In genomic region chr12:117352938-117353337, GRCm38 (mm10) we compare ENCODE assay signal across 8 mouse cellular contexts.
A peak's percentile ranks its signal among the peaks of the same experiment; 100 is the strongest.
DNase-seq lines count a peak whose midpoint lies in the region; ATAC-seq and TF ChIP-seq lines count a peak whose summit lies in the region.

No protein-coding gene starts in this region.

- DNase-seq in heart, postnatal 10 days: peak; percentile 10 to 17
- DNase-seq in 416B (ENCODE audit: low read depth): peak; percentile 32
- DNase-seq in brain, embryonic 14.5 days (ENCODE audit: low read depth): peak; percentile 70
- peak; percentile 61 for DNase-seq in forebrain, embryonic 14.5 days (ENCODE audit: low spot score)
- DNase-seq in retina, embryonic 14.5 days (ENCODE audit: low spot score): peak; percentile 59
- no peak for DNase-seq in frontal cortex, postnatal 14 days (ENCODE audit: low spot score in 2 of 2)
- DNase-seq in frontal cortex, postnatal 25 days (ENCODE audit: low spot score in 2 of 2): no peak

- no peak overlapping the region for H3K4me3 ChIP-seq in heart, embryonic 11.5 days (ENCODE audit: low read depth, low read length)
- H3K4me3 ChIP-seq in forebrain, embryonic 14.5 days (ENCODE audit: low read depth, low read length): no peak overlapping the region

- intact Hi-C loops in heart, postnatal 10 days (cut with DNase I): loop anchor here (2.0 to 10.0 kb wide), 2 partner anchors 318 to 728 kb away; no protein-coding TSS in a partner anchor

- H3K9me3 ChIP-seq in heart, embryonic 11.5 days (replicated peaks; ENCODE audit: control insufficient read depth, low read length): no peaks in the 10 kb centered on the region
- no peaks in the 10 kb centered on the region for H3K9me3 ChIP-seq in forebrain, embryonic 14.5 days (replicated peaks; ENCODE audit: control insufficient read depth, low read length)

- no peak overlapping the region for H3K9ac ChIP-seq in heart, embryonic 11.5 days (ENCODE audit: low read depth, low read length)
- no peak overlapping the region for H3K9ac ChIP-seq in forebrain, embryonic 14.5 days (ENCODE audit: low read length)

- ATAC-seq in heart, embryonic 11.5 days (replicated peaks; ENCODE audit: insufficient number of reproducible peaks, low FRiP score, low TSS enrichment): no peak
- peak; percentile 30; the same call in 1 of the 2 replicates for ATAC-seq in forebrain, embryonic 14.5 days

- no peak overlapping the region for H3K4me2 ChIP-seq in heart, embryonic 11.5 days
- H3K4me2 ChIP-seq in forebrain, embryonic 14.5 days (ENCODE audit: low read length): no peak overlapping the region

- H3K27me3 ChIP-seq in heart, embryonic 11.5 days (ENCODE audit: control insufficient read depth, insufficient read depth, low read length): no peaks in the 10 kb centered on the region
- H3K27me3 ChIP-seq in forebrain, embryonic 14.5 days (replicated peaks; ENCODE audit: control insufficient read depth, insufficient read depth, low read length): no peaks in the 10 kb centered on the region

- H3K4me1 ChIP-seq in heart, embryonic 11.5 days (ENCODE audit: control insufficient read depth, insufficient read depth, low read length): no peaks in the 10 kb centered on the region
- H3K4me1 ChIP-seq in forebrain, embryonic 14.5 days (ENCODE audit: control insufficient read depth, insufficient read depth, low read length): no peaks in the 10 kb centered on the region

- H3K27ac ChIP-seq in heart, embryonic 11.5 days (ENCODE audit: low read depth, low read length): no peak overlapping the region
- no peak overlapping the region for H3K27ac ChIP-seq in forebrain, embryonic 14.5 days (ENCODE audit: low read depth, low read length)

- TF ChIP-seq CTCF in brain, embryonic 14.5 days (IDR thresholded peaks at IDR 0.05; ENCODE audit: borderline replicate concordance, extremely low read depth, insufficient read depth, insufficient read length): peak; percentile 67; the same call in 1 of the 2 replicates

- H3K36me3 ChIP-seq in heart, embryonic 11.5 days (ENCODE audit: control insufficient read depth, insufficient read depth, low read length): no peaks in the 10 kb centered on the region
- H3K36me3 ChIP-seq in forebrain, embryonic 14.5 days (ENCODE audit: control insufficient read depth, insufficient read depth, low read length): no peaks in the 10 kb centered on the region

- no peak for TF ChIP-seq POLR2A in brain, embryonic 14.5 days (IDR thresholded peaks at IDR 0.05; ENCODE audit: borderline replicate concordance, extremely low read depth, insufficient read depth, insufficient read length, poor library complexity, severe bottlenecking)

Comparison
In these comparisons a context has a peak if more than half of its experiments do, and no peak if none do; other contexts are left out.
1. DNase-seq: peak in heart, postnatal 10 days (2 of 2), 416B (single experiment), brain, embryonic 14.5 days (single experiment), forebrain, embryonic 14.5 days (single experiment) and retina, embryonic 14.5 days (single experiment); none in frontal cortex, postnatal 14 days (0 of 2) and frontal cortex, postnatal 25 days (0 of 2).